Mouse (Mus musculus) intestine, embryonic 14.5 days (tissue): ENCODE measurements around the gene Gm525. TPM values are rescaled to one million over a fixed set of nuclear protein-coding genes. Genes with fewer than 3 reads are reported as not detected.
"Not testable (repeated sequence)": the region's sequence is repeated elsewhere in the genome, so short reads cannot be mapped to it uniquely, and the experiment has no call there.

ENCODE experiments used
- ATAC-seq: fragments of 200-750 bp; cut with Nextera tagmentation; replicated peaks from 2 replicates; pipeline ENCODE4 v1.8.0; 2017; ENCODE audit warnings: low read depth, moderate number of reproducible peaks, moderate TSS enrichment, moderate library complexity; ENCODE audit not compliant: low FRiP score, low TSS enrichment
- DNase-seq: peaks from one replicate; pipeline ENCODE4 v3.0.0-alpha.2; 2018; ENCODE audit warnings: low spot score
- H3K27ac ChIP-seq: fragments of 300-500 bp; sonication (generic); 2 replicates; pipeline ENCODE4 v1.5.1; 2014; ENCODE audit warnings: low read depth, mild to moderate bottlenecking, control low read depth
- H3K27me3 ChIP-seq: fragments of 300-500 bp; sonication (generic); replicated peaks from 2 replicates; pipeline ENCODE4 v1.6.1; 2014; ENCODE audit warnings: low read length, control low read depth; ENCODE audit not compliant: control insufficient read depth, insufficient read depth
- H3K36me3 ChIP-seq: fragments of 300-500 bp; sonication (generic); 2 replicates; pipeline ENCODE4 v1.6.1; 2014; ENCODE audit warnings: low read length, control low read depth; ENCODE audit not compliant: control insufficient read depth, insufficient read depth
- H3K4me1 ChIP-seq: fragments of 300-500 bp; sonication (generic); replicated peaks from 2 replicates; pipeline ENCODE4 v1.6.1; 2014; ENCODE audit warnings: low read length, control low read depth, mixed read lengths; ENCODE audit not compliant: control insufficient read depth, insufficient read depth
- H3K4me2 ChIP-seq: fragments of 300-500 bp; sonication (generic); 2 replicates; pipeline ENCODE4 v1.6.1; 2014; ENCODE audit warnings: low read length
- H3K4me3 ChIP-seq: fragments of 300-500 bp; sonication (generic); 2 replicates; pipeline ENCODE4 v1.5.1; 2014; ENCODE audit warnings: low read depth, low read length, control low read depth, mixed read lengths
- H3K9ac ChIP-seq: fragments of 300-500 bp; sonication (generic); 2 replicates; pipeline ENCODE4 v1.6.1; 2014; ENCODE audit warnings: mild to moderate bottlenecking, low read length
- H3K9me3 ChIP-seq: fragments of 300-500 bp; sonication (generic); 2 replicates; pipeline ENCODE4 v1.6.1; 2016; ENCODE audit warnings: low read length, control low read depth; ENCODE audit not compliant: control insufficient read depth
- WGBS: fragments of 180-500 bp; shearing (Covaris S2); extraction: QIAGEN DNeasy Blood & Tissue Kit; methylation state at CpG from one replicate; pipeline ENCODE4 v1.1.7; 2014; 5-methylcytosine and 5-hydroxymethylcytosine counted together
- polyA plus RNA-seq: library from polyadenylated mRNA; unstranded; fragments of >200 nt; fragmentation: Nextera tagmentation; extraction: Ambion mirVana; gene quantifications from 2 replicates; pipeline ENCODE4 v1.2.1, GENCODE M21; 2014

The Gm525 gene
- polyA plus RNA-seq, 1 experiment from 2014 or later: 1.1 TPM

DNA sequence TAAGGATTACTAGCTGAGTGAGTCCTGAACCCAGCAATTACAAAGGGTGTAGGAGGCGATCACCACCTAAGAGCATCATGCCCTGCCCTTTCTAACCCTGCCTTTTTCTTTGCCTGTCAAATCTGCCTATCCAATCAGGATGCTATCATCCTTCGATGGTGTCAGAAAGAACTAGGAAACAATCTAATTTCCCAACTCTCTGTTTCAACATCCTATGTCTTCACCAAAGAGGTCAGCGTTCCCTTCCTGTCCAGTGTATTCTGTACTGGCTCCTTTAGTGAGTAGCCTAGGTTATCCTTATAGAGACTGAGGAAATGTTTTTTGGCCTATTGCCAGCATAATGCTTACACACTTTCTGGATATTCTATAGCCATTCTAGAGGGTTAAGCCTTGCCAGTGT lies 38.1 kb upstream of the Gm525 start:
- Histone ChIP-seq H3K27ac (no peak overlapping the region), H3K36me3 (peaks cover 21% of the 10 kb centered on the region), H3K9ac (no peak overlapping the region), H3K4me2 (no peak overlapping the region), H3K4me1 (no peaks in the 10 kb centered on the region), H3K27me3 (no peaks in the 10 kb centered on the region), H3K4me3 (no peak overlapping the region), H3K9me3 (no peaks in the 10 kb centered on the region)
- ATAC-seq (no peak), DNase-seq (no peak)
- WGBS: 83% methylated on average over 3 of the region's 3 CpGs

DNA sequence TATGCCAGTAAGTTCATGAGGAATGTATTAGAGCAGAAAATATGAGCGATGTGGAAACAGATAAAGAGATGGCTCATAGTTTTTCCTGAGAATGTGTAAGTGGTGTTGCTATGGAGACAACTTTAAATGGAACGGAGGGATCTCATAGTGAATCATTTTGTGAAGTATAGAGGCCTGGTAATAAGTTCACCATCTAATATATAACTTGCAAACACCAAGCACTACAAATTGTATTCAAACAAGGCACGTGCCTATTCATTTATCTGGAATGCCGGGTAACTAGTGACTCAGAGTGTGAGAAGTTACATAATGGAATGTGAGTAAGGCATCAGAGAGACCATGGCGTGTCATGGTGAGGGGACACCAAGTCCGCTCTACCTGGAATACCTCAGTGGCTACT lies 35.1 kb upstream of the Gm525 start:
- WGBS: 89% methylated on average over 6 of the region's 6 CpGs
- no peak overlapping the region for H3K9ac ChIP-seq

DNA sequence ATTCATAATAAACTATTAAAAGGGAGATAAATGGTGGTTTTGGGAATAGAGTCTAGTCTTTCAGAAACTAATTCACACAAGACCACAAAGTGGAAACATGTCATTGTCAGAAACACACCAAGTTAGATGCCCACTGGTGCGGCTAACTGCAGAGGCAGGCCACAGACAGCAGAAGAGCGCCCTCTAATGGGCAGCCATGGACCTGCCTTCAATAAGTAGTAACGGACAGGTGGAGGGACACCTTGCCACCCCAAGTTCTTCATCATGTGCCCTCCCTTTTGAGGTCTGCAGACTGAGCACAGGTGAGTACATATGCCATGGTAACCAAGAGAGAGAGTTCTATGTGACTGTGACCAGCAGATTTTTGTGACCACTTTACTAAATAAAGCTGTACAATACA lies 34.3 kb upstream of the Gm525 start:
- ATAC-seq (no peak), DNase-seq (no peak)
- Histone ChIP-seq H3K27ac (no peak overlapping the region), H3K27me3 (no peaks in the 10 kb centered on the region), H3K4me1 (no peaks in the 10 kb centered on the region), H3K36me3 (peaks cover 51% of the 10 kb centered on the region), H3K9me3 (no peaks in the 10 kb centered on the region), H3K4me2 (no peak overlapping the region), H3K9ac (no peak overlapping the region), H3K4me3 (no peak overlapping the region)
- WGBS: 34% methylated on average over 3 of the region's 3 CpGs

More for the DNA sequence above, 35.1 kb upstream of the Gm525 start:
- Histone ChIP-seq H3K4me1 (no peaks in the 10 kb centered on the region), H3K4me3 (no peak overlapping the region), H3K27ac (no peak overlapping the region), H3K27me3 (no peaks in the 10 kb centered on the region), H3K9me3 (no peaks in the 10 kb centered on the region), H3K4me2 (no peak overlapping the region), H3K36me3 (peaks cover 46% of the 10 kb centered on the region)
- ATAC-seq: no peak
- DNase-seq: no peak

GRCm38 (mm10) chr11:89041073-89041472 lies 32.6 kb upstream of the Gm525 start:
- not testable (repeated sequence) for DNase-seq, H3K4me1 ChIP-seq, H3K27ac ChIP-seq, H3K9me3 ChIP-seq, H3K9ac ChIP-seq, ATAC-seq, H3K4me2 ChIP-seq, H3K27me3 ChIP-seq, H3K4me3 ChIP-seq
- 88% methylated on average over 6 of the region's 7 CpGs for WGBS
- peaks cover 63% of the 10 kb centered on the region for H3K36me3 ChIP-seq

DNA sequence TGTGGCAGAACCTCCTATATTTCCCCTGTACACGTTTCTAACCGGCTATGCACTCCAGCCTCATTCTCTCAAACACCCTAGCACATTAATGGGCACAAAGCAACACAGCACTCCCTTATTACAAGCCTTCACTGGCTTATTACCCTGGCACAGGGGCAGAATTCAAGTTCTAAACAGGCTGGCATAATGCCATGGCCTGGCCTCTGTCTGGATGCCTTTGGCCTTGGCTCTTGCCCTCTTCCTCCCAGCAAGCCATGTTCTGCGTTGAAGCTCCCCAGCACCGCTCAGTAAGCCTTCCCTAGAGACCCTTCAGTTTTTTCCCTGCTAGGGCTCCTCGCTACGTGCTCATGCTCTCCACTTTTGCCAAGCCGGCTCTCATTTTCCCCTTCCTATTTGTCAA lies 30.6 kb upstream of the Gm525 start:
- no peak for DNase-seq

DNA sequence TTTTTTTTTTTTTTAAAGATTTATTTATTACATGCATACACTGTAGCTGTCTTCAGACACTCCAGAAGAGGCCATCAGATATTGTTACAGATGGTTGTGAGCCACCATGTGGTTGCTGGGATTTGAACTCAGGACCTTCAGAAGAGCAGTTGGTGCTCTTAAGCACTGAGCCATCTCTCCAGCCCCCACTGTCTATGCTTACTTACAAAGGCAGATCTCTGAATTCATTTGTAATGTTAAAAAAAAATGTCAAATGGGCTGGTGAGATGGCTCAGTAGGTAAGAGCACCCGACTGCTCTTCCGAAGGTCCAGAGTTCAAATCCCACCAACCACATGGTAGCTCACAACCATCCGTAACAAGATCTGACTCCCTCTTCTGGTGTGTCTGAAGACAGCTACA lies 28.1 kb upstream of the Gm525 start:
- H3K36me3 ChIP-seq: peaks cover 70% of the 10 kb centered on the region
- ATAC-seq, H3K4me3 ChIP-seq, H3K4me2 ChIP-seq, H3K9ac ChIP-seq, H3K27me3 ChIP-seq, H3K27ac ChIP-seq, H3K4me1 ChIP-seq, DNase-seq, H3K9me3 ChIP-seq: not testable (repeated sequence)
- 100% methylated on average over 3 of the region's 3 CpGs for WGBS

More for the DNA sequence above, 30.6 kb upstream of the Gm525 start:
- H3K4me2 ChIP-seq: no peak overlapping the region
- no peaks in the 10 kb centered on the region for H3K4me1 ChIP-seq
- H3K27me3 ChIP-seq: no peaks in the 10 kb centered on the region
- peaks cover 77% of the 10 kb centered on the region for H3K36me3 ChIP-seq
- H3K27ac ChIP-seq: no peak overlapping the region
- 93% methylated on average over 7 of the region's 7 CpGs for WGBS
- ATAC-seq: no peak
- H3K4me3 ChIP-seq: no peak overlapping the region
- 0 out of 2 replicates have a peak, but pooled peaks cover 4% of the 10 kb centered on the region for H3K9me3 ChIP-seq
- no peak overlapping the region for H3K9ac ChIP-seq

DNA sequence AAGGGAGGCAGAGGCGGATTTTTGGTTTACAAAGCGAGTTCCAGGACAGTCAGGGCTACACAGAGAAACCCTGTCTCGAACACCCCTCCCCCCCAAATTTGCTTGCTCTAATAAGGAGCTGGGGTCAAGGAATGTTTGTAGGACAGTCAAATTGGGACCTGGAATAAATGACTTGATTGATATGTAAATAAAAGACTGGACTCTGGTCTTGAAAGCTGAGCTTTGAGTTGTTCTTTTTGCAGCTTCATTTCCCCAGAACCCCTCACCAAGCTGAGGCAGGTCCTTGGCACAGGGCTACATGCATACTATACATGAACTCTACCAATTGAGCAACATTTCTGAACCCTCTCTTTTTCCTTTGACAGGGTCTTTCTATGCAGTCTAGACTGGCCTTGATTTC lies 27.6 kb upstream of the Gm525 start:
- no peak overlapping the region for H3K4me3 ChIP-seq
- 0 out of 2 replicates have a peak, but pooled peaks cover 4% of the 10 kb centered on the region for H3K9me3 ChIP-seq
- H3K27ac ChIP-seq: no peak overlapping the region
- 87% methylated on average over 3 of the region's 3 CpGs for WGBS
- no peak for DNase-seq
- H3K9ac ChIP-seq: no peak overlapping the region
- no peaks in the 10 kb centered on the region for H3K27me3 ChIP-seq
- peaks cover 70% of the 10 kb centered on the region for H3K36me3 ChIP-seq
- H3K4me1 ChIP-seq: no peaks in the 10 kb centered on the region
- ATAC-seq: no peak
- H3K4me2 ChIP-seq: no peak overlapping the region

GRCm38 (mm10) chr11:89051767-89052166 lies 21.9 kb upstream of the Gm525 start:
- Histone ChIP-seq H3K4me3 (no peak overlapping the region), H3K9me3 (no peaks in the 10 kb centered on the region), H3K27me3 (no peaks in the 10 kb centered on the region), H3K9ac (no peak overlapping the region), H3K36me3 (peaks cover 53% of the 10 kb centered on the region), H3K27ac (no peak overlapping the region), H3K4me1 (peaks cover 2% of the 10 kb centered on the region; the same call in 1 of the 2 replicates), H3K4me2 (no peak overlapping the region)
- DNase-seq (no peak), ATAC-seq (no peak)
- WGBS: 90% methylated on average over 6 of the region's 6 CpGs

GRCm38 (mm10) chr11:89055931-89056690 lies 17.5 kb upstream of the Gm525 start:
- no peak overlapping the region for H3K9ac ChIP-seq
- no peak overlapping the region for H3K27ac ChIP-seq
- WGBS: 68% methylated on average over 13 of the region's 13 CpGs
- ATAC-seq: no peak
- no peaks in the 10 kb centered on the region for H3K9me3 ChIP-seq
- DNase-seq: no peak
- H3K27me3 ChIP-seq: no peaks in the 10 kb centered on the region
- H3K4me2 ChIP-seq: no peak overlapping the region
- H3K36me3 ChIP-seq: peaks cover 22% of the 10 kb centered on the region
- peaks cover 19% of the 10 kb centered on the region for H3K4me1 ChIP-seq
- no peak overlapping the region for H3K4me3 ChIP-seq
